Mouse (Mus musculus) right cerebral cortex, postnatal 14 days (tissue): ENCODE data around the gene Clock.

Source experiments
- DNase-seq: peaks from one replicate; pipeline ENCODE4 v3.0.0; 2022

Gene Clock

GRCm38 (mm10) chr5:76176411-76176810 is 128.2 kb downstream of the Clock start:
- no peak for DNase-seq

- no peak for DNase-seq
Observed at GRCm38 (mm10) chr5:76175051-76175450, 129.5 kb downstream of the Clock start.

- no peak for DNase-seq
Observed at GRCm38 (mm10) chr5:76171039-76171438, 133.6 kb downstream of the Clock start.

- no peak for DNase-seq
Observed at GRCm38 (mm10) chr5:76170522-76170921, 134.1 kb downstream of the Clock start.

DNA sequence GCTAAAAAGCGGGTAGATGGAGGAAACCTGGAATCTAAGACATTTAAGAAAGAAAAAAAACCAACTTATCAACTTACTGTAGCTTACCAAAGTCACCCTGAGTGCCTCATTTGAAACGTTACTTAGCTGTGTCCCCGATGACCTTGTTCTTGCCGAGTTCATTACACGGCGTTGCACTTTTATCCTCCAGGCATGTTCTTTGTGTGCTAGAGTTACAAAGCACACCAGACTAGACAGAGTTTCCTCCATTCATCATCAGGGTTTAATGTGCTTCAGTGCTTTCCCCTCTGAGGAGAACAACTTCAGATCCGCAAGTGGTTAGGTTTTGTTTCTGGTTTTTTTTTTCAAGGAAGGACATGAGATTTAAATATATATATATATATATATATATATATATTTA is 139.8 kb downstream of the Clock start:
- no peak for DNase-seq

- DNase-seq = no peak
Observed at GRCm38 (mm10) chr5:76163828-76164390, 140.7 kb downstream of the Clock start.

GRCm38 (mm10) chr5:76162926-76163325 is 141.7 kb downstream of the Clock start:
- no peak for DNase-seq

DNA sequence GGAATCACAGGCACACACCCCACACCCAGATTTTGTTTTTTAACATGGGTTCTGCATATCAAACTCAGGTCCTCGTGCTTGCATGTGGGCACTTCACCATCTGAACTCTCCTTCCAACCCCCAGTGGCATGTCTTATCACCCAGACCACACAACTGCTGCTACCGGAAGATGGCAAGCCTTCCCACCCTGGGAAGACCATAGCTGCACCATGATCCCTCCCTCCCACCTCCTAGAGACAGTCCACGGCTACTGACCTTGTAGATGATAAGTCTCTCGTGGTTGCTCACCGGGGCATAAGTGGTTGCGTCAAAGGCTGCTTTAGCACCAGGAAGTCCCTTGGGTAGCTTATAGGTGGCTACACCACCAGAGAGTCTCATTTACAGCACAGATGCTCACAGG is 143.1 kb downstream of the Clock start:
- no peak for DNase-seq

GRCm38 (mm10) chr5:76160086-76160485 is 144.5 kb downstream of the Clock start:
- DNase-seq = no peak
